Mouse (Mus musculus): Measurements from ENCODE around the gene Mrpl39. TPM values are rescaled to one million over a fixed set of nuclear protein-coding genes. Genes with fewer than 3 reads are reported as not detected.

Mrpl39 gene
- polyA plus RNA-seq, 1 experiment from 2014 or later = 50.3 TPM

DNA sequence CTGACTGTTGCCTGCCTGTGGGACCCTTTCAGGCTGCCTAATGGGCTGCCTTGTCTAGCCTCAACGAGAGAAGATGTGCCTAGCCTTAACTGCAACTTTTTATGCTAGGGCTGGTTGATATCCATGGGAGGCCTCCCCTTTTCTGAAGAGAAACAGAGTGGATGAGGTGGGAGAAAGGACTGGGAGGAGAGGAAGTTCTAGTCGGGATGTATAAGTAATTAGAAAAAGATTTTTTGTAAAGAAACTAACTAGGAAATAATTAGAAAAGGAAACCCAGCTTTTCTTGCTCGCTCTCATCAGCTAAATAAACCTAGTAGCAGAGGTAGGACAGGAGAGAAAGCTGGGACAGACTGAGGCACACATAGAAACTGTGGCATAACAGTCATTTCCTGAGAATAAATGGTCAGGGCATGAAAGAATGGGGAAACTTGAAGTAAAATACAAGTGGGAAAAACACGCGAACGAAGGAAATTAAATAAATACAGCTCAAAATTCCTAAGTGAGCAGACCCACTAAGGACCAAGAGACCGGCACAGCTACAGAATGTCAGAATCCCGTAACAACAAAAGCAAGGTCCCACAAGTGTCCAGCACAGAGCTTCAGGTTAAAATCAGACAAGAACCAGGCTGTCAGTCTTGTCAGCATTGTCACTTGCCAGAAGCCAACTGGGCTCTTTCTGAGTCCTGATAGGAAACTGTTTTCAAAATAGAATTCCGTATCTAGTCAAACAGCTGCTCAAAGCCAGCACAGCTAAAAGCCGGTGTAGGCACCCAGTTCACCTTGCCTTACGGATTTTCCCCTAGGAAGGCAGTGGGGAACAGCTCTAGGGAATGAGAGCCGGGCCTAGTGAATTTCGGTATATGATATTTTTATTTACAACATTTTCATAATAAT, 18.6 kb downstream of the Mrpl39 start:
- no peaks in the 10 kb centered on the region for H3K27me3 ChIP-seq (replicated peaks; ENCODE audit: control insufficient read depth, insufficient read depth, low read length)
- ATAC-seq (replicated peaks; ENCODE audit: low FRiP score) = no peak
- H3K9ac ChIP-seq (ENCODE audit: low read depth, low read length) = no peak overlapping the region
- H3K4me2 ChIP-seq = no peak overlapping the region
- H3K27ac ChIP-seq (ENCODE audit: low read depth, low read length) = no peak overlapping the region
- peaks cover 7% of the 10 kb centered on the region for H3K36me3 ChIP-seq (ENCODE audit: control insufficient read depth, insufficient read depth, low read length)
- WGBS = 89% methylated on average over 13 of the region's 13 CpGs
- no peak overlapping the region for H3K4me3 ChIP-seq (ENCODE audit: low read depth, low read length)
- no peaks in the 10 kb centered on the region for H3K4me1 ChIP-seq (replicated peaks; ENCODE audit: control insufficient read depth, insufficient read depth, low read length)
- H3K9me3 ChIP-seq (ENCODE audit: control insufficient read depth, low read length) = no peaks in the 10 kb centered on the region
- DNase-seq (ENCODE audit: low spot score) = no peak

DNA sequence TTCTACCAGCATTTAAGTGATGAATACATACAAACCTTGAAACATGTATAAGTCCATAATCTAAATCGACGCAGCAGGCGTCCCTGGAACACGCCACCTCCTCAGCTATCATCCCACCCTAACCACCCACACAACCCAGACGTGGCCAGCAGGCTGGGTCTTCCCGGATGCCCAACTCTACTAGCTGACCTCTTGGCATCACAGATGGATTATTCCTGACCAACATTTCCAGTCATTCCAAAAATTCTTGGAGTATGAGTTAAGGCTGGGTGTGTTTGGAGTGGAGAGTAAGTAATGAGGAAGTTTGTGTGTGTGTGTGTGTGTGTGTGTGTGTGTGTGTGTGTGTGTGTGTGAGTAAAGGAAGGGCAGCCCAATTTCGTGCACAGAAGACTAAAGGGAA, 19.3 kb downstream of the Mrpl39 start:
- Histone ChIP-seq H3K27me3 (replicated peaks; ENCODE audit: control insufficient read depth, insufficient read depth, low read length) (no peaks in the 10 kb centered on the region), H3K9ac (ENCODE audit: low read depth, low read length) (no peak overlapping the region), H3K27ac (ENCODE audit: low read depth, low read length) (no peak overlapping the region), H3K4me3 (ENCODE audit: low read depth, low read length) (no peak overlapping the region), H3K36me3 (ENCODE audit: control insufficient read depth, insufficient read depth, low read length) (peaks cover 3% of the 10 kb centered on the region; the same call in 1 of the 2 replicates), H3K4me2 (no peak overlapping the region), H3K4me1 (replicated peaks; ENCODE audit: control insufficient read depth, insufficient read depth, low read length) (no peaks in the 10 kb centered on the region), H3K9me3 (ENCODE audit: control insufficient read depth, low read length) (no peaks in the 10 kb centered on the region)
- ATAC-seq (replicated peaks; ENCODE audit: low FRiP score) (no peak), DNase-seq (ENCODE audit: low spot score) (no peak)
- 81% methylated on average over 7 of the region's 7 CpGs for WGBS

DNA sequence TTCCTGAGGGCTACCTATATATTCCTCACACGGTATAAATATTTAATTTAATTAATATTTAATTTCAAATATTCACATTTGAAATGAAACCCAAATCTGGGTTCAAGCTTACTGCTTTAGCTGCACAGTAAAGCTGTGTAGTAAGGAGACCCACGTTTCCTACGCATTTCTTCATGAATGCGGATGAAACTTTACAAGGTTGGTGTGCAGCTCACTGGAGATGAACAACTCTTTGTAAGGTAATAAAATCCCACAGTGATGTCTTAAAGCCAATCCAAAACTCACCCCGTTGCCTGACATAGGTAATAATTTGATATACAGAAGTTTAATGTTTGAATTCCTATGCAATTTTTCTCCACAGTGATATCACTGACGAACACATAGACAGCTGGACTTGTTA, 20.6 kb downstream of the Mrpl39 start:
- no peak for ATAC-seq (replicated peaks; ENCODE audit: low FRiP score)
- no peaks in the 10 kb centered on the region for H3K4me1 ChIP-seq (replicated peaks; ENCODE audit: control insufficient read depth, insufficient read depth, low read length)
- 90% methylated on average over 6 of the region's 6 CpGs for WGBS
- no peak overlapping the region for H3K4me2 ChIP-seq
- no peaks in the 10 kb centered on the region for H3K36me3 ChIP-seq (ENCODE audit: control insufficient read depth, insufficient read depth, low read length)
- no peak overlapping the region for H3K27ac ChIP-seq (ENCODE audit: low read depth, low read length)
- no peak for DNase-seq (ENCODE audit: low spot score)
- no peak overlapping the region for H3K9ac ChIP-seq (ENCODE audit: low read depth, low read length)
- no peaks in the 10 kb centered on the region for H3K27me3 ChIP-seq (replicated peaks; ENCODE audit: control insufficient read depth, insufficient read depth, low read length)
- no peaks in the 10 kb centered on the region for H3K9me3 ChIP-seq (ENCODE audit: control insufficient read depth, low read length)
- H3K4me3 ChIP-seq (ENCODE audit: low read depth, low read length) = no peak overlapping the region

DNA sequence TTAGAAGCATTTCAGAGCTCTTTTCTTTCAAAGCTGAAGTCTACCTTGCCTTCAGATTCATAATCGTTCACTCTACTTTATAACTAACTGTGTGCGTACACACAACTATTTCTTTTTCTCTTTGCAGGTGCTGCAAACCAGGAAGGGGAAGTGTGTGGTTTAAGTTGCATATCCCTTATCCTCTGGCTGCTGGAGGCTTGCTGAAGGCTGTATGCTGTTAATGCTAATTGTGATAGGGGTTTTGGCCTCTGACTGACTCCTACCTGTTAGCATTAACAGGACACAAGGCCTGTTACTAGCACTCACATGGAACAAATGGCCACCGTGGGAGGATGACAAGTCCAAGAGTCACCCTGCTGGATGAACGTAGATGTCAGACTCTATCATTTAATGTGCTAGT, 21.6 kb downstream of the Mrpl39 start:
- H3K36me3 ChIP-seq (ENCODE audit: control insufficient read depth, insufficient read depth, low read length) = no peaks in the 10 kb centered on the region
- H3K27ac ChIP-seq (ENCODE audit: low read depth, low read length) = no peak overlapping the region
- no peak for ATAC-seq (replicated peaks; ENCODE audit: low FRiP score)

DNA sequence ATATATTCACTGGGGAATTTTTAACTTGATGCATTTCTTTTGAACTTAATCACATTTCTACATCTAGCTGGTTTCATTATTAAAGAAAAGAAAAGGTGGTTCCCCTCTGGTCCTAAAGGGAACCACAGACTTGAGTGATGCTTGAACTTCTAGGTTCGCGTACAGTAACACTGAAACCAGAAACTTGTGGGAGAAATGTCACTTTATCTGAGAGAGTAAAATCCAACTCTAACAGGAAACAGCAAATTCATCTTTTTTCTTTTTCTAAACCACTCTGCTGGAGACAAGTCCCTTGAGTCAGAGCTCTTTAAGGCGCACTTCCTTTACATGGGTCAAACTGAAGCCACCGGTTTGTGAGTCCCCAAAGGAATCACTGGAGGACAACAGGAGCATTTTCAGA, 22.4 kb downstream of the Mrpl39 start:
- H3K4me2 ChIP-seq = no peak overlapping the region
- 69% methylated on average over 4 of the region's 4 CpGs for WGBS
- no peak overlapping the region for H3K4me3 ChIP-seq (ENCODE audit: low read depth, low read length)
- ATAC-seq (replicated peaks; ENCODE audit: low FRiP score) (no peak), DNase-seq (ENCODE audit: low spot score) (no peak)
- H3K27ac ChIP-seq (ENCODE audit: low read depth, low read length) = no peak overlapping the region
- no peaks in the 10 kb centered on the region for H3K27me3 ChIP-seq (replicated peaks; ENCODE audit: control insufficient read depth, insufficient read depth, low read length)
- no peaks in the 10 kb centered on the region for H3K9me3 ChIP-seq (ENCODE audit: control insufficient read depth, low read length)
- H3K36me3 ChIP-seq (ENCODE audit: control insufficient read depth, insufficient read depth, low read length) = no peaks in the 10 kb centered on the region
- no peak overlapping the region for H3K9ac ChIP-seq (ENCODE audit: low read depth, low read length)
- no peaks in the 10 kb centered on the region for H3K4me1 ChIP-seq (replicated peaks; ENCODE audit: control insufficient read depth, insufficient read depth, low read length)

More for the DNA sequence above, 21.6 kb downstream of the Mrpl39 start:
- WGBS = 67% methylated on average over 4 of the region's 4 CpGs
- Histone ChIP-seq H3K9ac (ENCODE audit: low read depth, low read length) (no peak overlapping the region), H3K4me3 (ENCODE audit: low read depth, low read length) (no peak overlapping the region), H3K9me3 (ENCODE audit: control insufficient read depth, low read length) (no peaks in the 10 kb centered on the region), H3K4me2 (no peak overlapping the region), H3K4me1 (replicated peaks; ENCODE audit: control insufficient read depth, insufficient read depth, low read length) (no peaks in the 10 kb centered on the region), H3K27me3 (replicated peaks; ENCODE audit: control insufficient read depth, insufficient read depth, low read length) (no peaks in the 10 kb centered on the region)
- no peak for DNase-seq (ENCODE audit: low spot score)

DNA sequence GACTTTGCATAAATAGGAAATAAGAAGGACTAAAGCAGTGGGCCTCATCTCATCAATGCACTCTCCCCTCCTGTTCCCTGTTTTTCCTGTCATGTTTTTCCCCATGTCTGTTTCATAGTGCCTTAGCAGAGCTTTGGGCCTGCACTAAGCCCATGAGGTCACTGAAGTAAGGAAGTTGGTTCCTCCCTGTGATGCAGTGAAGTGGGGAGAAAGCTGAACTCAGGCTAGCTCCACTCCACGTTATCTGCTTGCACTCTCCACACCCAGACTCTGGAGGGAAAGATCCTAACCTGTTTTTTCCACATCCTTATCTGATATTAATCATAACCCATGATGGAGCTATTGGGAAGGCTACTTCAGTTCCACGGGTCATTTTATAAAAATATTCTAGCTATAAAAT, 26.9 kb downstream of the Mrpl39 start:
- Histone ChIP-seq H3K9ac (ENCODE audit: low read depth, low read length) (no peak overlapping the region), H3K4me3 (ENCODE audit: low read depth, low read length) (no peak overlapping the region), H3K9me3 (ENCODE audit: control insufficient read depth, low read length) (no peaks in the 10 kb centered on the region), H3K27me3 (replicated peaks; ENCODE audit: control insufficient read depth, insufficient read depth, low read length) (peaks cover 4% of the 10 kb centered on the region), H3K4me1 (replicated peaks; ENCODE audit: control insufficient read depth, insufficient read depth, low read length) (no peaks in the 10 kb centered on the region), H3K27ac (ENCODE audit: low read depth, low read length) (no peak overlapping the region), H3K4me2 (no peak overlapping the region), H3K36me3 (ENCODE audit: control insufficient read depth, insufficient read depth, low read length) (no peaks in the 10 kb centered on the region)
- ATAC-seq (replicated peaks; ENCODE audit: low FRiP score) (no peak), DNase-seq (ENCODE audit: low spot score) (no peak)
- WGBS = 65% methylated on average over 2 of the region's 2 CpGs

DNA sequence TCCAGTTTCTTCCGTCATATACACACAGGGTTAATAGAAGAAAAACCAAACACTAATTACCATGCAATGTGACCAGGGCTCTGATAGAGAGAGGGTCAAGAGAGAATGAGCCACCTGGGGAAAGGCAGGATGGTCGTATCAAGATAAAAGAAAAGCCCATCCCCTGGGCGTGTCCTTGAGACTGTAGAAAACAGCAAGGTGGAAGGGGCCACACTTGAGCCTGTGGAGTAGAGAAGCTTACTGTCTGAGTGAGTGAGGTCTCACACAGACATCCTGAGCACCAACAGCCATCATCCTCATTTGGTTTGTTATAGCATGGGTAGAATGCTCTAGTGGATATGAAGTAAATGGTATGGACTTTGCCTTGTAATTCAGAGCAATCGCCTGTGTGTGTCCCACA, 27.7 kb downstream of the Mrpl39 start:
- peaks cover 12% of the 10 kb centered on the region for H3K27me3 ChIP-seq (replicated peaks; ENCODE audit: control insufficient read depth, insufficient read depth, low read length)
- H3K9ac ChIP-seq (ENCODE audit: low read depth, low read length) = no peak overlapping the region
- H3K4me1 ChIP-seq (replicated peaks; ENCODE audit: control insufficient read depth, insufficient read depth, low read length) = no peaks in the 10 kb centered on the region
- H3K36me3 ChIP-seq (ENCODE audit: control insufficient read depth, insufficient read depth, low read length) = no peaks in the 10 kb centered on the region
- DNase-seq (ENCODE audit: low spot score) (no peak), ATAC-seq (replicated peaks; ENCODE audit: low FRiP score) (no peak)
- no peak overlapping the region for H3K4me2 ChIP-seq
- no peak overlapping the region for H3K27ac ChIP-seq (ENCODE audit: low read depth, low read length)
- 71% methylated on average over 4 of the region's 4 CpGs for WGBS
- no peaks in the 10 kb centered on the region for H3K9me3 ChIP-seq (ENCODE audit: control insufficient read depth, low read length)
- no peak overlapping the region for H3K4me3 ChIP-seq (ENCODE audit: low read depth, low read length)

DNA sequence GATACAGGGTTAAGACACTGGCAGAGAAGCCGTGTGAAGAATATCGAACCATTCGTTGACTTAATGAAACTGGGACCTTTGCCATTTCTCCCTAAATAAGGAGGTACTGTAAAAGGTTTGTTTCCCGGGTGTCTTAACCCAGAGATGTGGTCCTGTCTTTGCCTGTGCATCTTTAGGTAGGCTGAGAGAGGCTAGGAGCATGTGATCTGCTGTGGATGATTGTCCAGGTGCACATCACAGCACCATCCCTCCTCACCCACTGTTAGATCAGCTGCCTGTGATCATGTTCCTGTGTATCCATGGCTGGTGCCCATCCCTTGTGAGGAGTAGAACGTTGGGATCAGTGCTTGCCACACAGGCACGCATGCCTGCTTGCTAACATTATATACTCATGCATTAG, 29.0 kb downstream of the Mrpl39 start:
- Histone ChIP-seq H3K9me3 (ENCODE audit: control insufficient read depth, low read length) (no peaks in the 10 kb centered on the region), H3K27me3 (replicated peaks; ENCODE audit: control insufficient read depth, insufficient read depth, low read length) (peaks cover 18% of the 10 kb centered on the region), H3K36me3 (ENCODE audit: control insufficient read depth, insufficient read depth, low read length) (no peaks in the 10 kb centered on the region), H3K27ac (ENCODE audit: low read depth, low read length) (no peak overlapping the region), H3K4me3 (ENCODE audit: low read depth, low read length) (no peak overlapping the region), H3K9ac (ENCODE audit: low read depth, low read length) (no peak overlapping the region), H3K4me2 (no peak overlapping the region), H3K4me1 (replicated peaks; ENCODE audit: control insufficient read depth, insufficient read depth, low read length) (no peaks in the 10 kb centered on the region)
- 77% methylated on average over 6 of the region's 6 CpGs for WGBS
- DNase-seq (ENCODE audit: low spot score) (no peak), ATAC-seq (replicated peaks; ENCODE audit: low FRiP score) (no peak)

DNA sequence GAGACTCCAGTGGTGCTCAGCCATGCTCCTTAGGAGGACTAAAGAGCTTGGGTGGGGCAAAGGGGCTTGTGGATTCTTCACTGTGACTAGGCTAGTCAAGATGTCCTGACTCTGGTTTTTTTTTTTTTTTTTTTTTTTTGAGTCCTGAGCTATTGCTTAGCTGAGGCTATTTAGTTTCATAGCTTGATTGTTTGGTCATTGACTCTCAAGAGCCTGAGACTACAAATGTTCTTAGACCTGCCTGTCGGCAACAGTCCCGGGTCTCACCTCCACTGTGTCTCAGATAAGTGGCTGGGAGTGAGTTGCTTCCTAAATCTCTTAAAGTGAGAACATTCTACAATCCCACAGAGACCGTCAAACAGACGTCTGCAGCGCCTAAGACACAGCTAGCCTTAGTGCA, 30.0 kb downstream of the Mrpl39 start:
- H3K36me3 ChIP-seq (ENCODE audit: control insufficient read depth, insufficient read depth, low read length) = no peaks in the 10 kb centered on the region
- 71% methylated on average over 5 of the region's 5 CpGs for WGBS
- no peak for ATAC-seq (replicated peaks; ENCODE audit: low FRiP score)

More for the DNA sequence above, 30.0 kb downstream of the Mrpl39 start:
- H3K4me2 ChIP-seq = no peak overlapping the region
- H3K9me3 ChIP-seq (ENCODE audit: control insufficient read depth, low read length) = no peaks in the 10 kb centered on the region
- H3K4me1 ChIP-seq (replicated peaks; ENCODE audit: control insufficient read depth, insufficient read depth, low read length) = no peaks in the 10 kb centered on the region
- no peak overlapping the region for H3K4me3 ChIP-seq (ENCODE audit: low read depth, low read length)
- H3K27me3 ChIP-seq (replicated peaks; ENCODE audit: control insufficient read depth, insufficient read depth, low read length) = peaks cover 18% of the 10 kb centered on the region
- no peak for DNase-seq (ENCODE audit: low spot score)
- no peak overlapping the region for H3K27ac ChIP-seq (ENCODE audit: low read depth, low read length)
- H3K9ac ChIP-seq (ENCODE audit: low read depth, low read length) = no peak overlapping the region
